Mouse (Mus musculus): ENCODE measurements around the gene Plekhh3. TPM values are rescaled to one million over a fixed set of nuclear protein-coding genes. Genes with fewer than 3 reads are reported as not detected.

The Plekhh3 gene
- polyA plus RNA-seq, 1 experiment from 2014 or later: 8.1 TPM

DNA sequence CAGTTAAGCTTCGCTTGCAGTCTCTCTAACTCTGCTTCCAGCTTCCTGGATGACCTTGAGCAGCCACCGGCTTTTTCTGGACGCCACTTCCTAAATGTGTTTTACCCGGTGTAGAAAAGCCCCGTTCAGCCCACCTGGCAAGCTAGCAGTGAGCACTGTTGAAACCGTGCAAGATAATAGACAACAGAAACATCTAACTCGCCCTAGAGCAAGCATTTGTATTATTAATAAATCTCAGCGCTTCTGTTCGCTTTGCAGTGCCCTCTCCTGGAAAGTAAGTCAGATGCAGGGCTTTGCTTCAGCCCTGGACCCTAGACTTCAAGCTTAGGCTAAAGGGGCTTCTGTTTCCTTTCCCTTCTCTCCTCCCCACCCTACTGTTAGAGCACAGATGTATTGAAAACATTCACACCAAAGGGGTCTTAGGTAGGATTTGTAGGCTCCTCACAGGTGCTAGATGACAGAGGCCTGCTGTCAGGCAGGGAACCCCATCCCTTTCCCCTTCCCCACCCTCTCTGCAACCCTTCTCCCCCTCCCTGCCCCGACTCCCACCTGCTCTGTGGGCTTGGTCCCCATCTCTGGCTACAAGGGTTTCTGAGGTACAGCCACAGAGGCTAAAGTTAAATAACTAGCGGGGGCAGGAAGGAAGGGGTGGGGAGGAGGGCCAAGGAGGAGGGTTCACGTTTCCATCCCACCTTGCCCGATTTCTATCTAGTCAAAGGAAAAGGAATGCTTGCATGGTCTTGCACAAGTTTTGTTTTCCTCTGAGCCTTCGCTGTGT is 3.9 kb upstream of the Plekhh3 start, which contains the start of gene Ccr10:
TSS of gene Ccr10 (minus strand) at position 593 of the 778 bp plus-strand sequence.
- Histone ChIP-seq H3K9ac (replicated peaks) (peak within 1 kb of the TSS; percentile 64), H3K9me3 (no peaks in the 10 kb centered on the region), H3K4me2 (replicated peaks) (peak within 1 kb of the TSS; percentile 63), H3K27ac (peak within 1 kb of the TSS; percentile 74), H3K4me1 (replicated peaks) (peaks cover 74% of the 10 kb centered on the region), H3K27me3 (peaks cover 68% of the 10 kb centered on the region), H3K4me3 (replicated peaks) (peak within 1 kb of the TSS; percentile 39), H3K36me3 (no peaks in the 10 kb centered on the region)
- no peak for ATAC-seq
- WGBS: 19% methylated on average over 14 of the region's 14 CpGs

DNA sequence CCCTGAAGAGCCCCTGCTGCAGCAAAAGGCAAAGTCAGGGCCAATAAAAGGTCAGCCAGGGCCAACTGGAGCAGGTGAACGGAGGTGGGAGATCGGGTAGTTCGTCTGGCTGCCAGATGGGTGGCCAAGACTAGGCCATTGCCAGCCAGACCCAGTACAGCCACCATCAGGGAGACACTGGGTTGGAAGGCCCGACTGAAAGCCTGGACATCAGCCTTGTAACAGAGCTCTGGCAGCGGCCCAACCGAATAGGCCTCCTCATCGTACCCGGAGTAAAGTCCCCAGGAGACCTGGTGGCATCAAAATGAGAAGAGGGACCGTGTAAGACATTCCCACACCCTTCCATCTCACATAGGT is 3.2 kb upstream of the Plekhh3 start:
- WGBS: 27% methylated on average over 9 of the region's 9 CpGs
- Histone ChIP-seq H3K36me3 (no peaks in the 10 kb centered on the region), H3K9me3 (no peaks in the 10 kb centered on the region), H3K4me2 (replicated peaks) (peak overlapping the region; percentile 63), H3K4me1 (replicated peaks) (peaks cover 80% of the 10 kb centered on the region), H3K27ac (peak overlapping the region; percentile 74), H3K27me3 (peaks cover 70% of the 10 kb centered on the region), H3K9ac (replicated peaks) (peak overlapping the region; percentile 64), H3K4me3 (replicated peaks) (peak overlapping the region; percentile 36)
- ATAC-seq: no peak

DNA sequence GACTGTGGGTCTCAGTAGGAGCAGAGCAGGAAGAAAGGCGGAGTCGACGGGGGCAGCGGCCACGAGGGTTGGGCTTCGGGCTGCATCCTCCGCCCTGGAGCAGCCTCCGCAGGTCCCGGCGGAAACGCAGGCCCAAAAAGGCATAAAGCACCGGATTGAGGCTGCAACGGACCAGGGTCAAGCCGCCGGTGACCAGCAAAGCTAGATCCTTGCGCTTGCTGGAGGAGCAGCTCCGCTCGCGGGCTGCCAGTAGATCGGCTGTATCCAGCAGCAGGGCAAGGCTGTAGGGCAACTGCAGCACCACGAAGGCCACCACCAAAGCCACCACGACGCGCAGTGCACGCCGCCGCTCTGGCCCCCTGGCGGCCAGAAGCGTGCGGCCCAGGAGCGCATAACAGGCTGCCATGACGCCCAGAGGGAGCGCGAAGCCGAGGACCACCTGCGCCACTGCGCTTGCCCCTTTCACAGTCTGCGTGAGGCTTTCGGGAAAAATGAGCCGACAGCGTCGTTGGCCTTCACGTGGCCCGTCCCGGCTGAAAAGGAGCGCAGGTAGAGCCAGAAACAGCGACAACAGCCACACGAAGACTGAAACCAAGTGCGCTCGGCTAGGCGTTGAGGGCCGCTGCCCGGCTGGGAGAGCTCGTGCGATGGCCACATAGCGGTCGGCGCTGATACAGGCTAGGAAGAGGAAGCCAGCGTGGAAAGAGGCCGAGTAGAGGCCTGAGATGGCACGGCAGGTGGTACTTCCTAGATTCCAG is 2.7 kb upstream of the Plekhh3 start:
- Histone ChIP-seq H3K4me3 (replicated peaks) (peak overlapping the region; percentile 36), H3K27me3 (peaks cover 70% of the 10 kb centered on the region), H3K9me3 (no peaks in the 10 kb centered on the region), H3K4me1 (replicated peaks) (peaks cover 86% of the 10 kb centered on the region), H3K9ac (replicated peaks) (peak overlapping the region; percentile 64), H3K36me3 (no peaks in the 10 kb centered on the region), H3K4me2 (replicated peaks) (peak overlapping the region; percentile 63), H3K27ac (peak overlapping the region; percentile 74)
- under 1% methylated on average over 61 of the region's 61 CpGs for WGBS
- peak; percentile 67 for ATAC-seq

DNA sequence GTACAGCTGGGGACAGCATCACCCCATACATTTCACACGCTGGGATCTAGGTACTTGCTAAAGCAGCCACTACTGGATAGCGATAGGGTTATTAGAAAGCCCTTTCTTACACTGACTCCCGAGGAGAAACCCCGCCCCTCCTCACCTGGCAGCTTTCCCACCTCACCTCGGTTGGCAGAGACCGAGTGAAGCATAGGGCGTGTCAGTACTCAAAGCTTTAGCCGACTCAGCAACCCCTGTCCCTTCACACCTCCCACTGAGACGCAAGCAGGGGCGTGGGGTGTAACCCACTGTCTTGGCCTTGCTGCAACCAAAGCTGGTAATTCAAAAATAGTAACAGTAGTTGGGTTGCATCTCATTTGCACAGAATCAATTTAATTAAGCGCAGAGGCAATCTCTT is 2.0 kb upstream of the Plekhh3 start:
- Histone ChIP-seq H3K36me3 (no peaks in the 10 kb centered on the region), H3K4me2 (replicated peaks) (peak overlapping the region; percentile 63), H3K4me1 (replicated peaks) (peaks cover 87% of the 10 kb centered on the region), H3K9me3 (no peaks in the 10 kb centered on the region), H3K9ac (replicated peaks) (no peak overlapping the region), H3K27ac (no peak overlapping the region), H3K27me3 (peaks cover 70% of the 10 kb centered on the region), H3K4me3 (replicated peaks) (peak overlapping the region; percentile 36; the same call in 1 of the 2 replicates)
- ATAC-seq: no peak
- 4% methylated on average over 11 of the region's 11 CpGs for WGBS

DNA sequence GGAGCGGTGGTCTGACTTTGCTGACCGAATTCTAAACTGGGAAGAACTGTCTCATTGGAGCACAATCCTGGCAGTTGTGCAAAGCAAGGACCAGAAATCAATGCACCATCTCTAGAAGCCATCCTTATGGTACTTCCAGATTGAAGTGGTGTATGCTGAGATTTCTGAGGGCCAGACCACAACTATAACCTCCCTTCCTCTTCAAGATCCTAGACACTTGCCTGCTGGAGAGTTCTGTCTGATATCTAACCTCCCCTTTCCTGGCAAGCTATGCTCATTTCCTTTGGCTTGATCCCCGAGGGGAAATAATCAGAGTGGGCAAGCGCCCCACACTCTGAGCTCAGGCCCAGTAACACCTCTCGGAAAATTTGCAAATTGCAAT is 1.3 kb upstream of the Plekhh3 start:
- Histone ChIP-seq H3K9ac (replicated peaks) (peak overlapping the region; percentile 58), H3K9me3 (no peaks in the 10 kb centered on the region), H3K36me3 (peaks cover 5% of the 10 kb centered on the region), H3K4me2 (replicated peaks) (peak overlapping the region; percentile 64), H3K4me1 (replicated peaks) (peaks cover 83% of the 10 kb centered on the region), H3K27me3 (peaks cover 70% of the 10 kb centered on the region), H3K4me3 (replicated peaks) (peak overlapping the region; percentile 46), H3K27ac (peak overlapping the region; percentile 84)
- ATAC-seq: no peak
- 4% methylated on average over 5 of the region's 5 CpGs for WGBS

DNA sequence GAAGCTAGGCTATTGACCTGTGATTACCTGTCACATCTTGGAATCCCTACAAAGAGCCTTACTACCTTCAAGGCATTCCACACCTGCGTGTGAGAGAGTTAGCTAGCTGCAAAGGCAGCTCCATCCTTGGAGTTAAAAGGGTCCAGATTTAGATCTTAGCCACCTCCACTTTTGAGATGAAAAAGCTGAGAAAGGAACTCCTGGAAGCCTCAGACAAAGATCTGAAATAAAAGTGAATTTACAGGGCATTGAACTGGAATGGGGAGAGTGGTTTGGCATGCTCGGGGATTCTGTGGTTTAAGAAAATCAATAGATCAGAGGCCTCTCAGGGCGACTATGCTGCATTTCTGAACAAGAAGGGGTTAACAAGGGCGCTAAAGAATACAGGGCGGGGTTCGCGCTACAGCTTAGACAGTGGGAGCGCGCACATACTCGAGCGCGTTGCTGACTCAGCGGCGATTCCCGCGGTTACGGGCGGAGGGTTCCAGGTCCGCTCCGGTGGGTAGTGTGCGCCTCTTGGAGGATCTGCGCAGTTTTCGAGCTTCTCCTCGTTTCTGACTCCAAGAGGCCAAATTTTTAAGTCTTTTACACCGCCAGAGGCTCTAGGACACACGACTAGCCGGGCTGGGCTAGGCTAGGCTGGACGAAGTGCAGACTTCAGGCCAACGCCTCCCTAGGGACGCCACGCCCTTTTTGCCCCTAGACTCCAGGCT is 726 bp upstream of the Plekhh3 start:
- peak overlapping the region; percentile 84 for H3K27ac ChIP-seq
- peaks cover 10% of the 10 kb centered on the region for H3K36me3 ChIP-seq
- WGBS: under 1% methylated on average over 31 of the region's 31 CpGs
- H3K4me3 ChIP-seq (replicated peaks): peak overlapping the region; percentile 46
- H3K9ac ChIP-seq (replicated peaks): peak overlapping the region; percentile 58
- no peaks in the 10 kb centered on the region for H3K9me3 ChIP-seq
- ATAC-seq: peak; percentile 35
- peaks cover 78% of the 10 kb centered on the region for H3K4me1 ChIP-seq (replicated peaks)
- H3K4me2 ChIP-seq (replicated peaks): peak overlapping the region; percentile 64
- peaks cover 70% of the 10 kb centered on the region for H3K27me3 ChIP-seq

DNA sequence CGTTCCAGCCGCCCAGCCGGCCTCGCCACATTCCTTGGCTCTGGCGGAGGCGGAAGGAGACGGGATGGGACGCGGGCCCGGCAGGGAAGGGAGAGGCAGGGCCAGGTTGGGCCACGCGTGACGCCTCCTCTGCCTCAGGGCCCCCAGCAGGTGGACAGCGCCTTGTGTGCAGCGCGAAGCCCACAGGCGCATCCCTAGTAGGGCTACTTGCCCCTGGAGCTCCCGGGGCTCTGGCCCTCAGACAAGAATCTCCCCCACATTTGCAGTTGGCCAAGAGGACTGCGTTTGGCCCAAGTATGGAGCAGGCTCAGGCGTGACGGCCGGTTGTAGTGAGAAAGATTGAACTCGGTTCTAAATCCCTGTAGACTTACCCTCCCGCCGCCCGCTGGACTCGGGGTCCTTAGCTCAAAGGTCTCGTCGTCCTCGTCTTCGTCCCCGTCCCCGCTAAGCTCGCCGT is 769 bp downstream of the Plekhh3 start, which contains the start of gene Cntnap1:
TSS of gene Cntnap1 (plus strand) at position 170 of the 457 bp plus-strand sequence.
- Histone ChIP-seq H3K9ac (replicated peaks) (peak within 1 kb of the TSS; percentile 79), H3K27ac (peak within 1 kb of the TSS; percentile 76), H3K4me1 (replicated peaks) (peaks cover 64% of the 10 kb centered on the region), H3K4me3 (replicated peaks) (peak within 1 kb of the TSS; percentile 62), H3K9me3 (no peaks in the 10 kb centered on the region), H3K4me2 (replicated peaks) (peak within 1 kb of the TSS; percentile 91), H3K36me3 (peaks cover 16% of the 10 kb centered on the region), H3K27me3 (peaks cover 74% of the 10 kb centered on the region)
- no peak for ATAC-seq
- WGBS: under 1% methylated on average over 35 of the region's 35 CpGs

DNA sequence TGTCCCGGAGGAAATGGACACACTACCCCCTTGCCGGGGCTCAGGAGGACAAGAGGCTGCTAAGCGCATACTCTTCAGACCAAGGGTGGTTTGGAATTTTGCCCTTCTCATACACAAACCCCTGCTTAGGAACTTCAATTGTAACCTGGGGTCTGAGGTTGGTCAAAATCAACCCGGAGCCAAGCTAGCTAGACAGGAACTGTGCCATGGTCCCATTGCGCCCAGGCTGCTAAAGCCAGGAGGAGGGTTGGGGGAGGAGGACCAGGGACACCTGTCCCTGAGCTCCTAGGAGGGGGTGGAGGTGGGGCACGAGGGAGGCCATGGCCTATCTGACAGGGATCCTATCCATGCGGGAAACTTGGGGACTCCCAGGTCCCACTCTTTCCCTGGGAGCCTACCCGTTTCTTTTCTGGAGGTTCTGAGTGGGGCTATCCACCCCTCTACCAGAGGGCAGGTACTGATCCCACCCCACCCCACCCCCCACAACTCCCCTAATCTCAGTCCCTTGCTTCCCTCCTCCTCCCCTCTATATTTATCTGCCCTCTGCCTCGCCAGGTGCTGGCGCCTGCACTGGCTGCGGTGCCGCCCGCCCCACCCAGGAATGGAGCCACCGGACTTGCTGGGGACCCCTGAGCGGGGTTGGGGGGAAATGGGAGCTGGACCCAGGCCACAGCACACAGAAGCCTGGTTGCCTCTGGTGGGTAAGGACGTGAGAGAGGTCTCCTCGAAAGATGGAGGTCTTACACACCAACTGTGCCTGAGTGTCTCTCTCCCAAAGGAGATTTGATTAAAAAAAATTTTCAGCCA is 1.6 kb downstream of the Plekhh3 start:
- no peak for ATAC-seq

DNA sequence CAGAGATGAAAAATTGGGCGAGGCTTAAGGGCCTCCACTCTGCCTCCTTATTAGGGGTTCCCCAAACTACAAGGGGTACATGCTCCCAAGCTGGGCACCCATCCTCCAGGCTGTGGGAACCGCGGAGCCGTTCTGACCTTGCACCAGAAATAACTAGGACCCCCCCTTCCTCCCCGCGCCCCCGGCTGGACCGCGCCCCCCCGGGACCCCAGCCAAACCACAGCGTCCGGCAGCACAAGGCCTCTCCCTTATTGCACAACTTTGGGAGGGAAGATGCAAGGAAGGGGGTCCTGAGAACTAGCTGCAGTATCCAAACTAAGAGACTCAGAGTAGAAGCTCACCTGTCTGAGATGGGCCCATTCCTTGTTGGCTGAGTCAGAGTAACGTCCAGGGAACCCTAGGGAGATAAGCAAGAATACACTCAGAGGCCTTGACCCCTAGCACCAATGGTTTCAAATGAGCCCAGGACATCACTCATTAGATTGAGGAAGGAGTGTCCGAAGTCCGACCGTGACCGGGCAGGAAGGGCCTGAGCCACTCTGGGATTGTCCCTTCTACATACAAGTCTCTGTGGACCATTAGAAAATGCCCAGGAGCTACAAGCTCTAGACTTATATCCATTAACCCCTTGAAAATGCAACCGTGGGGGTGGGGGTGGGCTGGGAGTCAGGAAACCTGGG is 2.7 kb downstream of the Plekhh3 start:
- H3K27me3 ChIP-seq: peaks cover 76% of the 10 kb centered on the region
- ATAC-seq: no peak
- no peaks in the 10 kb centered on the region for H3K9me3 ChIP-seq
- H3K9ac ChIP-seq (replicated peaks): no peak overlapping the region
- H3K36me3 ChIP-seq: peaks cover 25% of the 10 kb centered on the region
- WGBS: 61% methylated on average over 18 of the region's 18 CpGs
- H3K4me3 ChIP-seq (replicated peaks): no peak overlapping the region
- peak overlapping the region; percentile 91; the same call in 1 of the 2 replicates for H3K4me2 ChIP-seq (replicated peaks)
- H3K4me1 ChIP-seq (replicated peaks): peaks cover 56% of the 10 kb centered on the region
- no peak overlapping the region for H3K27ac ChIP-seq

More for the DNA sequence above, 1.6 kb downstream of the Plekhh3 start:
- peak overlapping the region; percentile 62 for H3K4me3 ChIP-seq (replicated peaks)
- H3K4me2 ChIP-seq (replicated peaks): peak overlapping the region; percentile 91
- peaks cover 58% of the 10 kb centered on the region for H3K4me1 ChIP-seq (replicated peaks)
- 13% methylated on average over 17 of the region's 17 CpGs for WGBS
- peaks cover 16% of the 10 kb centered on the region for H3K36me3 ChIP-seq
- H3K9ac ChIP-seq (replicated peaks): peak overlapping the region; percentile 79
- H3K27ac ChIP-seq: no peak overlapping the region
- H3K27me3 ChIP-seq: peaks cover 74% of the 10 kb centered on the region
- no peaks in the 10 kb centered on the region for H3K9me3 ChIP-seq

DNA sequence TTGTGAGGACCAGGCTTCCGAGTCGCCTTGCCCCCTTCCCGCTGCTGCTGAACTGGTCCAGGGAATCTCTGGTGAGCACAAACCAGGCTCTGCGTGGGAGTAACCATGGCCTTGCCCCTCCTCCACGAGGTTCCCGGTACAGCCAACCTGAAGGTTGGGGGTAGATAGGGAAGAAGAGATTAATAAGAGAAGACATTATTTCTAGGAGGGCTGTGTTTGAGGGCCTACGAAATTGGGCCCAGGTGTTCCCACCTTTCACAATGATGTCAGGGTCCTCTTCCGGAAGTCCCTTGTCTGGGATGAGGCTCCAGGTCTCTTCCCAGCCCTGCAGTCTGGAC is 3.2 kb downstream of the Plekhh3 start:
- H3K9ac ChIP-seq (replicated peaks): no peak overlapping the region
- no peak for ATAC-seq
- no peak overlapping the region for H3K4me2 ChIP-seq (replicated peaks)

More for the DNA sequence above, 3.2 kb downstream of the Plekhh3 start:
- Histone ChIP-seq H3K27me3 (peaks cover 76% of the 10 kb centered on the region), H3K4me3 (replicated peaks) (no peak overlapping the region), H3K36me3 (peaks cover 27% of the 10 kb centered on the region), H3K27ac (no peak overlapping the region), H3K4me1 (replicated peaks) (peaks cover 51% of the 10 kb centered on the region), H3K9me3 (no peaks in the 10 kb centered on the region)
- WGBS: 45% methylated on average over 8 of the region's 8 CpGs
